Mouse (Mus musculus) midbrain, embryonic 12.5 days (tissue): ENCODE results near the gene Vtcn1. TPM values are rescaled to one million over a fixed set of nuclear protein-coding genes. Genes with fewer than 3 reads are reported as not detected.

Experiments
- ATAC-seq: fragments of 200-750 bp; cut with Nextera tagmentation; 2 replicates; pipeline ENCODE4 v1.8.0; 2017; ENCODE audit warnings: low read depth, moderate TSS enrichment, moderate library complexity; ENCODE audit not compliant: low FRiP score
- H3K27ac ChIP-seq: fragments of 300-500 bp; sonication (generic); replicated peaks from 2 replicates; pipeline ENCODE4 v1.5.1; 2016; ENCODE audit warnings: mild to moderate bottlenecking
- H3K27me3 ChIP-seq: fragments of 300-500 bp; sonication (generic); 2 replicates; pipeline ENCODE4 v1.6.1; 2016; ENCODE audit warnings: mild to moderate bottlenecking
- H3K36me3 ChIP-seq: fragments of 300-500 bp; sonication (generic); 2 replicates; pipeline ENCODE4 v1.6.1; 2016
- H3K4me1 ChIP-seq: fragments of 300-500 bp; sonication (generic); 2 replicates; pipeline ENCODE4 v1.6.1; 2016
- H3K4me2 ChIP-seq: fragments of 300-500 bp; sonication (generic); replicated peaks from 2 replicates; pipeline ENCODE4 v1.6.1; 2016; ENCODE audit warnings: mild to moderate bottlenecking, moderate library complexity
- H3K4me3 ChIP-seq: fragments of 300-500 bp; sonication (generic); 2 replicates; pipeline ENCODE4 v1.5.1; 2016; ENCODE audit warnings: mild to moderate bottlenecking
- H3K9ac ChIP-seq: fragments of 300-500 bp; sonication (generic); replicated peaks from 2 replicates; pipeline ENCODE4 v1.6.1; 2016; ENCODE audit warnings: mild to moderate bottlenecking, moderate library complexity
- H3K9me3 ChIP-seq: fragments of 300-500 bp; sonication (generic); 2 replicates; pipeline ENCODE4 v1.6.1; 2016; ENCODE audit warnings: mild to moderate bottlenecking
- WGBS: fragments of 180-500 bp; shearing (Covaris S2); methylation state at CpG from one replicate; pipeline ENCODE4 v1.1.7; 2016; 5-methylcytosine and 5-hydroxymethylcytosine counted together
- polyA plus RNA-seq: library from polyadenylated mRNA; unstranded; fragments of >200 nt; fragmentation: Nextera tagmentation; extraction: Ambion mirVana; gene quantifications from 2 replicates; pipeline ENCODE4 v1.2.1, GENCODE M21; 2016

Vtcn1 gene
- polyA plus RNA-seq, 1 experiment from 2014 or later = 0.17 TPM

- no peaks in the 10 kb centered on the region for H3K27me3 ChIP-seq
- H3K9me3 ChIP-seq = no peaks in the 10 kb centered on the region
- no peak overlapping the region for H3K4me3 ChIP-seq
- no peak overlapping the region for H3K9ac ChIP-seq
- 96% methylated on average over 23 of the region's 23 CpGs for WGBS
- H3K4me2 ChIP-seq = no peak overlapping the region
- peaks cover 69% of the 10 kb centered on the region for H3K36me3 ChIP-seq
- no peak for ATAC-seq
- peaks cover 6% of the 10 kb centered on the region; the same call in 1 of the 2 replicates for H3K4me1 ChIP-seq
- H3K27ac ChIP-seq = no peak overlapping the region
These were observed 106.2 kb downstream of the Vtcn1 start for GRCm38 (mm10) chr3:100931332-100932076.

GRCm38 (mm10) chr3:100932077-100932944 lies 107.1 kb downstream of the Vtcn1 start:
- Histone ChIP-seq H3K9me3 (no peaks in the 10 kb centered on the region), H3K36me3 (peaks cover 77% of the 10 kb centered on the region), H3K4me1 (no peaks in the 10 kb centered on the region), H3K9ac (no peak overlapping the region), H3K27ac (no peak overlapping the region), H3K4me2 (no peak overlapping the region), H3K27me3 (no peaks in the 10 kb centered on the region), H3K4me3 (no peak overlapping the region)
- no peak for ATAC-seq
- WGBS = 77% methylated on average over 11 of the region's 11 CpGs

- H3K9ac ChIP-seq = no peak overlapping the region
- no peak overlapping the region for H3K4me3 ChIP-seq
- no peaks in the 10 kb centered on the region for H3K27me3 ChIP-seq
- ATAC-seq = no peak
- H3K4me1 ChIP-seq = no peaks in the 10 kb centered on the region
- no peak overlapping the region for H3K27ac ChIP-seq
- WGBS = 96% methylated on average over 6 of the region's 6 CpGs
- H3K36me3 ChIP-seq = peaks cover 87% of the 10 kb centered on the region
- no peak overlapping the region for H3K4me2 ChIP-seq
- H3K9me3 ChIP-seq = no peaks in the 10 kb centered on the region
These were observed 110.3 kb downstream of the Vtcn1 start for GRCm38 (mm10) chr3:100935521-100935920.

- no peak overlapping the region for H3K27ac ChIP-seq
- no peaks in the 10 kb centered on the region for H3K4me1 ChIP-seq
- H3K36me3 ChIP-seq = peaks cover 88% of the 10 kb centered on the region
- H3K4me3 ChIP-seq = no peak overlapping the region
- ATAC-seq = no peak
- no peak overlapping the region for H3K4me2 ChIP-seq
- H3K27me3 ChIP-seq = no peaks in the 10 kb centered on the region
- no peak overlapping the region for H3K9ac ChIP-seq
- no peaks in the 10 kb centered on the region for H3K9me3 ChIP-seq
- WGBS = 93% methylated on average over 6 of the region's 6 CpGs
These were observed 110.9 kb downstream of the Vtcn1 start for GRCm38 (mm10) chr3:100936201-100936600.

GRCm38 (mm10) chr3:100938211-100938610 lies 113.0 kb downstream of the Vtcn1 start:
- no peak overlapping the region for H3K4me2 ChIP-seq
- no peak for ATAC-seq
- no peaks in the 10 kb centered on the region for H3K9me3 ChIP-seq
- H3K36me3 ChIP-seq = peaks cover 78% of the 10 kb centered on the region
- WGBS = 91% methylated on average over 4 of the region's 4 CpGs
- no peaks in the 10 kb centered on the region for H3K27me3 ChIP-seq
- no peak overlapping the region for H3K27ac ChIP-seq
- H3K9ac ChIP-seq = no peak overlapping the region
- H3K4me1 ChIP-seq = no peaks in the 10 kb centered on the region
- H3K4me3 ChIP-seq = no peak overlapping the region

- Histone ChIP-seq H3K4me1 (no peaks in the 10 kb centered on the region), H3K27ac (no peak overlapping the region), H3K4me3 (no peak overlapping the region), H3K9ac (no peak overlapping the region), H3K27me3 (no peaks in the 10 kb centered on the region), H3K36me3 (peaks cover 87% of the 10 kb centered on the region), H3K4me2 (no peak overlapping the region), H3K9me3 (no peaks in the 10 kb centered on the region)
- no peak for ATAC-seq
- 89% methylated on average over 4 of the region's 4 CpGs for WGBS
These were observed 115.3 kb downstream of the Vtcn1 start for GRCm38 (mm10) chr3:100940496-100941037.

Other genes with a start within 250 kb of the Vtcn1 start
- 61.3 and 62.9 TPM in 2 replicates for gene Man1a2, start 140.0 kb upstream of the Vtcn1 start, polyA plus RNA-seq
- 6.1 and 8.0 TPM in 2 replicates for gene Trim45, start 96.7 kb downstream of the Vtcn1 start, polyA plus RNA-seq
- 21.2 and 22.4 TPM in 2 replicates for gene Ttf2, start 144.2 kb downstream of the Vtcn1 start, polyA plus RNA-seq
- gene Cd101, start 204.1 kb downstream of the Vtcn1 start, polyA plus RNA-seq = not detected in 2 replicates